Mouse (Mus musculus): ENCODE results near the gene Inpp5d. TPM values are rescaled to one million over a fixed set of nuclear protein-coding genes. Genes with fewer than 3 reads are reported as not detected.
"Not testable (repeated sequence)": the region's sequence is repeated elsewhere in the genome, so short reads cannot be mapped to it uniquely, and the experiment has no call there.

The Inpp5d gene
- polyA plus RNA-seq, 1 experiment from 2014 or later, result 3.3 TPM

- H3K27ac ChIP-seq, result no peak overlapping the region
- no peak overlapping the region for H3K4me2 ChIP-seq (replicated peaks)
- H3K4me1 ChIP-seq, result peaks cover 5% of the 10 kb centered on the region; the same call in 1 of the 2 replicates
- no peaks in the 10 kb centered on the region for H3K36me3 ChIP-seq
- H3K4me3 ChIP-seq, result no peak overlapping the region
- WGBS, result 70% methylated on average over 1 of the region's 1 CpGs
- 0 out of 2 replicates have a peak, but pooled peaks cover 4% of the 10 kb centered on the region for H3K9me3 ChIP-seq
- no peak for ATAC-seq (ENCODE audit: low FRiP score, low read depth)
- H3K27me3 ChIP-seq (replicated peaks), result no peaks in the 10 kb centered on the region
- no peak overlapping the region for H3K9ac ChIP-seq
Measured at GRCm38 (mm10) chr1:87667006-87667405, 46.9 kb downstream of the Inpp5d start.

- 91% methylated on average over 7 of the region's 7 CpGs for WGBS
Measured at GRCm38 (mm10) chr1:87668300-87668699, 48.2 kb downstream of the Inpp5d start.

GRCm38 (mm10) chr1:87671483-87671882, 51.4 kb downstream of the Inpp5d start:
- Histone ChIP-seq H3K9ac (no peak overlapping the region), H3K27me3 (replicated peaks) (no peaks in the 10 kb centered on the region), H3K9me3 (no peaks in the 10 kb centered on the region), H3K4me1 (peaks cover 5% of the 10 kb centered on the region; the same call in 1 of the 2 replicates), H3K27ac (no peak overlapping the region), H3K4me3 (no peak overlapping the region), H3K36me3 (no peaks in the 10 kb centered on the region), H3K4me2 (replicated peaks) (no peak overlapping the region)
- no peak for ATAC-seq (ENCODE audit: low FRiP score, low read depth)
- 58% methylated on average over 4 of the region's 4 CpGs for WGBS

More at GRCm38 (mm10) chr1:87668300-87668699, 48.2 kb downstream of the Inpp5d start:
- H3K4me3 ChIP-seq, result no peak overlapping the region
- H3K4me2 ChIP-seq (replicated peaks), result no peak overlapping the region
- ATAC-seq (ENCODE audit: low FRiP score, low read depth), result no peak
- 0 out of 2 replicates have a peak, but pooled peaks cover 4% of the 10 kb centered on the region for H3K9me3 ChIP-seq
- H3K27ac ChIP-seq, result no peak overlapping the region
- peaks cover 5% of the 10 kb centered on the region; the same call in 1 of the 2 replicates for H3K4me1 ChIP-seq
- no peaks in the 10 kb centered on the region for H3K27me3 ChIP-seq (replicated peaks)
- H3K9ac ChIP-seq, result no peak overlapping the region
- H3K36me3 ChIP-seq, result no peaks in the 10 kb centered on the region

- WGBS, result 79% methylated on average over 9 of the region's 9 CpGs
- Histone ChIP-seq H3K4me3 (no peak overlapping the region), H3K4me2 (replicated peaks) (no peak overlapping the region), H3K27me3 (replicated peaks) (no peaks in the 10 kb centered on the region), H3K9ac (no peak overlapping the region), H3K27ac (no peak overlapping the region), H3K36me3 (no peaks in the 10 kb centered on the region), H3K9me3 (no peaks in the 10 kb centered on the region), H3K4me1 (peaks cover 5% of the 10 kb centered on the region; the same call in 1 of the 2 replicates)
- no peak for ATAC-seq (ENCODE audit: low FRiP score, low read depth)
Measured at GRCm38 (mm10) chr1:87673822-87674604, 53.9 kb downstream of the Inpp5d start.

- no peaks in the 10 kb centered on the region for H3K9me3 ChIP-seq
- no peak overlapping the region for H3K9ac ChIP-seq
- ATAC-seq (ENCODE audit: low FRiP score, low read depth), result no peak
- H3K27ac ChIP-seq, result no peak overlapping the region
- peaks cover 5% of the 10 kb centered on the region; the same call in 1 of the 2 replicates for H3K4me1 ChIP-seq
- 87% methylated on average over 6 of the region's 6 CpGs for WGBS
- H3K36me3 ChIP-seq, result no peaks in the 10 kb centered on the region
- no peak overlapping the region for H3K4me2 ChIP-seq (replicated peaks)
- no peaks in the 10 kb centered on the region for H3K27me3 ChIP-seq (replicated peaks)
- H3K4me3 ChIP-seq, result no peak overlapping the region
Measured at GRCm38 (mm10) chr1:87676006-87676405, 55.9 kb downstream of the Inpp5d start.

- no peaks in the 10 kb centered on the region for H3K4me1 ChIP-seq
- no peaks in the 10 kb centered on the region for H3K27me3 ChIP-seq (replicated peaks)
- ATAC-seq (ENCODE audit: low FRiP score, low read depth), result no peak
- no peaks in the 10 kb centered on the region for H3K36me3 ChIP-seq
- H3K9me3 ChIP-seq, result peaks cover 4% of the 10 kb centered on the region; the same call in 1 of the 2 replicates
- H3K27ac ChIP-seq, result no peak overlapping the region
- 84% methylated on average over 5 of the region's 5 CpGs for WGBS
- no peak overlapping the region for H3K4me2 ChIP-seq (replicated peaks)
- no peak overlapping the region for H3K4me3 ChIP-seq
- no peak overlapping the region for H3K9ac ChIP-seq
Measured at GRCm38 (mm10) chr1:87679089-87679488, 59.0 kb downstream of the Inpp5d start.

- WGBS, result 88% methylated on average over 4 of the region's 4 CpGs
- no peaks in the 10 kb centered on the region for H3K4me1 ChIP-seq
- H3K27me3 ChIP-seq (replicated peaks), result no peaks in the 10 kb centered on the region
- H3K9ac ChIP-seq, result no peak overlapping the region
- no peak overlapping the region for H3K4me2 ChIP-seq (replicated peaks)
- ATAC-seq (ENCODE audit: low FRiP score, low read depth), result no peak
- peaks cover 6% of the 10 kb centered on the region; the same call in 1 of the 2 replicates for H3K9me3 ChIP-seq
- H3K4me3 ChIP-seq, result no peak overlapping the region
- H3K27ac ChIP-seq, result no peak overlapping the region
- no peaks in the 10 kb centered on the region for H3K36me3 ChIP-seq
Measured at GRCm38 (mm10) chr1:87680950-87681349, 60.8 kb downstream of the Inpp5d start.

GRCm38 (mm10) chr1:87682473-87682872, 62.4 kb downstream of the Inpp5d start:
- H3K9me3 ChIP-seq; H3K9ac ChIP-seq; H3K4me3 ChIP-seq; H3K36me3 ChIP-seq; H3K27me3 ChIP-seq (replicated peaks); H3K4me2 ChIP-seq (replicated peaks); H3K4me1 ChIP-seq; ATAC-seq (ENCODE audit: low FRiP score, low read depth); H3K27ac ChIP-seq: not testable (repeated sequence)
- 83% methylated on average over 7 of the region's 7 CpGs for WGBS

GRCm38 (mm10) chr1:87684071-87684470, 64.0 kb downstream of the Inpp5d start:
- H3K9ac ChIP-seq, result no peak overlapping the region
- no peak overlapping the region for H3K4me2 ChIP-seq (replicated peaks)
- no peak overlapping the region for H3K4me3 ChIP-seq
- ATAC-seq (ENCODE audit: low FRiP score, low read depth), result no peak
- 87% methylated on average over 5 of the region's 5 CpGs for WGBS
- no peak overlapping the region for H3K27ac ChIP-seq
- peaks cover 6% of the 10 kb centered on the region; the same call in 1 of the 2 replicates for H3K9me3 ChIP-seq
- no peaks in the 10 kb centered on the region for H3K27me3 ChIP-seq (replicated peaks)
- no peaks in the 10 kb centered on the region for H3K36me3 ChIP-seq
- no peaks in the 10 kb centered on the region for H3K4me1 ChIP-seq

- 81% methylated on average over 3 of the region's 3 CpGs for WGBS
- no peak for ATAC-seq (ENCODE audit: low FRiP score, low read depth)
- H3K27me3 ChIP-seq (replicated peaks), result no peaks in the 10 kb centered on the region
Measured at GRCm38 (mm10) chr1:87684791-87685190, 64.7 kb downstream of the Inpp5d start.

GRCm38 (mm10) chr1:87686351-87686750, 66.2 kb downstream of the Inpp5d start:
- Histone ChIP-seq H3K4me3 (no peak overlapping the region), H3K27ac (no peak overlapping the region), H3K9ac (no peak overlapping the region), H3K36me3 (no peaks in the 10 kb centered on the region), H3K9me3 (peaks cover 6% of the 10 kb centered on the region; the same call in 1 of the 2 replicates), H3K27me3 (replicated peaks) (no peaks in the 10 kb centered on the region), H3K4me1 (no peaks in the 10 kb centered on the region), H3K4me2 (replicated peaks) (no peak overlapping the region)
- no peak for ATAC-seq (ENCODE audit: low FRiP score, low read depth)
- WGBS, result 55% methylated on average over 4 of the region's 4 CpGs

More at GRCm38 (mm10) chr1:87684791-87685190, 64.7 kb downstream of the Inpp5d start:
- Histone ChIP-seq H3K4me1 (no peaks in the 10 kb centered on the region), H3K27ac (no peak overlapping the region), H3K4me3 (no peak overlapping the region), H3K36me3 (no peaks in the 10 kb centered on the region), H3K4me2 (replicated peaks) (no peak overlapping the region), H3K9ac (no peak overlapping the region), H3K9me3 (peaks cover 6% of the 10 kb centered on the region; the same call in 1 of the 2 replicates)

GRCm38 (mm10) chr1:87687009-87687408, 66.9 kb downstream of the Inpp5d start:
- H3K4me1 ChIP-seq, result no peaks in the 10 kb centered on the region
- WGBS, result 32% methylated on average over 1 of the region's 1 CpGs
- H3K27me3 ChIP-seq (replicated peaks), result no peaks in the 10 kb centered on the region
- H3K9ac ChIP-seq, result no peak overlapping the region
- no peak overlapping the region for H3K4me2 ChIP-seq (replicated peaks)
- no peak for ATAC-seq (ENCODE audit: low FRiP score, low read depth)
- H3K4me3 ChIP-seq, result no peak overlapping the region
- peaks cover 6% of the 10 kb centered on the region; the same call in 1 of the 2 replicates for H3K9me3 ChIP-seq
- H3K27ac ChIP-seq, result no peak overlapping the region
- no peaks in the 10 kb centered on the region for H3K36me3 ChIP-seq
